Mouse (Mus musculus) embryo, embryonic 11 days (tissue): ENCODE measurements around the gene Larp1b.

Source experiments
- DNase-seq: peaks from one replicate; pipeline ENCODE4 v3.0.0-alpha.2; 2015

Gene Larp1b

DNA sequence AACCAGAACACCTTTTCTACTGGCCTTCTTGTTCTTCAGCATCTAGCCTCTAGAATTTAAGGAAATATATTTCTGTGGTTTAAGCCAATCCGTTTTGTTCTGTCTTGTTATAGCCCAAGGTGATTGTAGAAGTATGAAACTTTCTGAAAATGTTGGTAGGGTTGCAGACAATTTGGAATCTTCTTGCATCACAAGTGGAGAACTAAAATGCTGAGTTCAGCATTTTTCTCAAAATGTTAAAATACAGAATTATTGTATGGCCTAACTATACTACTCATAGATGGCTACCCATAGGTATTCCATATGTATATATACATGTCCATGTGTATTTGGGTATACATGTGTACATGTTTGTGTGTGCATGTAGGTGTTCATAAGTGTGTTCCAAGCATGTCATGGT lies 81.1 kb downstream of the Larp1b start:
- DNase-seq: no peak

- DNase-seq: no peak
These were observed 81.9 kb downstream of the Larp1b start for GRCm38 (mm10) chr3:41031286-41032210.

DNA sequence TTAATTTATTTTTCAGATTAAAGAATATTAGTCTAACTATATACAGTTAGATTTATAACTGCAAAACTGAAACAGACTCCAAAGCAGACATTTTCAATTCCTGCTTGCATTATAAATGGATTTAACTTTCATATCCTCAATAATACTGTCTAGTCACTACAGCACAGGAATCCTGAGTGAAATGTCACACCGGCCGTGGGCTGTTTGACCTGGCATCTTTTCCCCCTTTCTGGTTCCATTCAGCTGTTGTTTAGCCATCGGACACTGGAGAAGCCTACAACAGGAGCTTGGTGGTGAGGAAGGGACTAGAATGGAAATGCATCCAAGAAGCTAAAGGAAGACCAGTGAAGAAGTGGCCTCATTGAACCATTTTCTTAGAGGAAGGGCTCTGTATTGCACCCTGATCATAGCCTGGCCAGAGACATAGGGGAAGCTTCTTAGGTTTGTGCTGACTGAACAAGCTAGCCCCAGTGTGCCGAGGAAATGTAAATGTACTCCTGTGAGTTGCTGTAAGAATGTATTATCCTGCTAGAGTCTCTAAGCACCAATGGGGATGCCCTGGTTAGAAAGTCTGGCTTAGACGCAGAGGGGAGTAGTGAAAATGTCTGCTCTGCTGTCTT lies 88.8 kb downstream of the Larp1b start:
- no peak for DNase-seq

GRCm38 (mm10) chr3:41041241-41041640 lies 91.6 kb downstream of the Larp1b start:
- DNase-seq: no peak

- DNase-seq: peak; percentile 57
These were observed 92.7 kb downstream of the Larp1b start for GRCm38 (mm10) chr3:41042195-41042938.

GRCm38 (mm10) chr3:41043756-41044354 lies 94.2 kb downstream of the Larp1b start:
- DNase-seq: no peak

GRCm38 (mm10) chr3:41047838-41048237 lies 98.2 kb downstream of the Larp1b start:
- no peak for DNase-seq

DNA sequence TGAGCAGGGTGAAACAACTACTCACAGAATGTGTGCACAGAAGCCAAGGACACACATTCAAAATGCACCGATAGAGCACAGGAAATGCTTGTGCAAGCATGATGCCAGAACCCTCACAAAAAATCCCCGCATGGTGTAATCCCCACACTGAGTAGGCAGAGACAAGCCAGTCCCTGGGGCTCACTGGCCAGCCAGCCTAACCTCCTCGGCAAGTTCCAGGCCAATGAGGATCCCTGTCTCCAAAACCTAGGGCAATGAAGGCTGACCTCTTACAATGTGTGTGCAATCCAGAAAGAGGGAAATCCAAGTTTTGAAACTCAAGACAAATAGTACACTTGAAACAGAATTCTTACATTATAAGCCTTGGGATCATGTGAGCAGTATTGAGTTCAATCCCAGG lies 103.7 kb downstream of the Larp1b start:
- DNase-seq: no peak

- DNase-seq: no peak
These were observed 108.8 kb downstream of the Larp1b start for GRCm38 (mm10) chr3:41058395-41058794.

GRCm38 (mm10) chr3:41059249-41059648 lies 109.6 kb downstream of the Larp1b start:
- DNase-seq: no peak

DNA sequence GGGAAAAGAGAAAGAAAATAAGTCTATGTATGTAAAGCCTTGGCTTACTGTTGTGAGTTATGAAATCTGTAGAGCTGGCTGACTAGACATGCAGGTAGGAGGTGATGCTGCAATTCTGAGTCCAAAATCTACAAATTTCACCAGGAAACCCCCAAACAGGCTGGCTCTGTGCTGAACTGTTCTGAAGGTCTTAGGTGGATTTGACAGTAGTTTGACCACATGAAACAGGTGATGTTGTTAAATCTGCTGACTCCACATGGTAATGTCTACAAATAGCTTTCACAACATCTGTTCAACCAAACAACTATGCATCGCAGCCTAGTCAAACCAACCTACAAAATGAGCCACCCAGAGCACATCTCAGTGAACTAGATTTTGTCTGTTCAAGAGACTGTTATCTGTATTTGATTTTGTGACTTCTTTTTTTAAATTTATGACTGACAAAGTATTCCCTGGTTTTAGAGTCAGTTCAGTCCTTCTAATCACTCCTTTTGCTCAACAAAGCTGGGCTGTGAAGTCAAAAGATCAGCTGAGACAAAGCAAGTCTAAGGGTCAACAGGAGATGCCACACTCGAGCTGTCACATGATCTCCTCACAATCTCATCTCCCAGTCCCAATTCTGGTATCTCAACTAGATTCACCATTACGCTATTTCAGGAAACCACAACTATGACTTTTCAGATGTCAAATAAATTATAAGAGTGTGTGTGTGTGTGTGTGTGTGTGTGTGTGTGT lies 112.4 kb downstream of the Larp1b start:
- no peak for DNase-seq

- DNase-seq: no peak
These were observed 113.1 kb downstream of the Larp1b start for GRCm38 (mm10) chr3:41062758-41063157.

GRCm38 (mm10) chr3:41065320-41065719 lies 115.7 kb downstream of the Larp1b start:
- no peak for DNase-seq

- DNase-seq: no peak
These were observed 120.9 kb downstream of the Larp1b start for GRCm38 (mm10) chr3:41070519-41070918.

- DNase-seq: no peak
These were observed 125.7 kb downstream of the Larp1b start for GRCm38 (mm10) chr3:41075376-41075775.

- no peak for DNase-seq
These were observed 129.0 kb downstream of the Larp1b start for GRCm38 (mm10) chr3:41078673-41079072.

DNA sequence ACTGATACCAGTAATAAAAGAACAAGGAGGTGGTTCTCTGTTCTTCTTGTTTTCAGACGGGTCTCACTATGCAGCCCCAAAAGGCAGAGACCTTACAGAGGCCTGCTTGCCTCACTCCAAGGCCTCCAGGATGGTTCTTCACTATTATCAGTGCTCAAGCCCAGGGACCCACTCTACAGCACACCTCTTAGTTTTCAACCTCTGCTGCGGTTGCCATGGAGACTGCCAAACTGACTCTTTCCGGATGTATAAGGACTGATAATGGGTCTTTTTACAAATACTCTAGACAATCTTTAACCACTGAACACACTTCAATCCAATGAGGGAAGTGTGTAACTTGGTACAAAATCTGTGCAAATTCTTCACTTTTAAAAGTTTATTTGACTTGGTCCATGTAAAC lies 131.1 kb downstream of the Larp1b start:
- peak; percentile 22 for DNase-seq

GRCm38 (mm10) chr3:41081474-41082301 lies 132.1 kb downstream of the Larp1b start:
- DNase-seq: peak; percentile 48

- DNase-seq: peak; percentile 59
These were observed 132.9 kb downstream of the Larp1b start for GRCm38 (mm10) chr3:41082520-41082884.

GRCm38 (mm10) chr3:41082885-41083789 lies 133.5 kb downstream of the Larp1b start, which contains the start of gene Pgrmc2:
Gene Pgrmc2, minus strand, starts transcription at chr3:41083046.
- peak; percentile 98 for DNase-seq
